Mouse (Mus musculus) adrenal gland, postnatal 4 days (tissue): ENCODE results near the gene Eno1. TPM values are rescaled to one million over a fixed set of nuclear protein-coding genes. Genes with fewer than 3 reads are reported as not detected.
A peak's percentile ranks its signal among the peaks of the same experiment; 100 is the strongest.
"Not testable (repeated sequence)": the region's sequence is repeated elsewhere in the genome, so short reads cannot be mapped to it uniquely, and the experiment has no call there.

ENCODE experiments used
- DNase-seq, 2 experiments: peaks; one replicate each; pipeline ENCODE4 v3.0.0; 2021 to 2022; ENCODE audit warnings: low spot score in 2 of 2, mixed read lengths in 2 of 2
- total RNA-seq, 2 experiments: library from RNA; stranded (reverse); gene quantifications; 2 replicates each; pipeline ENCODE4 v1.2.3; 2021

Gene Eno1
- total RNA-seq, 2 experiments from 2014 or later = 259 to 261 TPM

- DNase-seq = no peak
These were observed 43.5 kb downstream of the Eno1 start for GRCm38 (mm10) chr4:150280002-150280401.

GRCm38 (mm10) chr4:150280459-150280858 lies 43.9 kb downstream of the Eno1 start:
- DNase-seq = no peak

GRCm38 (mm10) chr4:150281018-150281761 lies 44.7 kb downstream of the Eno1 start, which contains the start of gene Rere:
Rere (plus strand) TSS chr4:150281646.
- peak; percentile 94 to 98 for DNase-seq

- DNase-seq = peak; percentile 26 to 34
These were observed 45.5 kb downstream of the Eno1 start for GRCm38 (mm10) chr4:150281891-150282630.

GRCm38 (mm10) chr4:150282631-150283334 lies 46.3 kb downstream of the Eno1 start:
- no peak for DNase-seq

DNA sequence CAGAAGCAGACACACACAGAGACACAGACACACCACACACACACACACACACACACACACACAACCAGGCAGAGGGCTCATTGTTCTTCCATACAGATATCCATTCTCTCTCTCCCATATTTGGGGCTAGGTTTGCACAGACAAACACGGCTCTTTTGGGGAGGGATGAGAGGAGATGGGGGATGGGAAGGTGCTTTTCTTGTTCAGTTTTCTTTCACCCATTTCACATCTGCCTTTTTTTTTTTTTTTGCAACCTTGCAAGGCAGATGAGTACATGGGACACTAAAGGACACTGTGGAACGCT lies 46.8 kb downstream of the Eno1 start:
- no peak for DNase-seq

DNA sequence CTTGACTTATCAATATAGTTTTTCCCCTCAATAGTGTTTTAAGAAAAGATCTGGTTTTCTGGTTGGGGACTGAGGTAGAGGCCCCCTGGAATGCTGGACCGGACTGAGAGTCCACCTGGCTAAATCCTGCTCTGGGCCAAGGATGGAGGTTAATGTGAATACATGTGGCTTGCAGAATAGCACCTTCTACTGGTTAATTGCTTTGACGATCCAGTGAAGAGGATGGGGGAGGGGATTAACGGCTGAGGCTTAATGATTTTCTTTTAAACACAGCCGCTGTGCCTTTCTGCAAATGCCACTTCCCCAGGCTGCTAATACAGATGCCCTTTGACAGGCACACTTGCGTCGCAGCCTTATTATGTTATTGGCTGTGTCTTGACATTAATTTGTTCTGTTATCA lies 47.5 kb downstream of the Eno1 start:
- DNase-seq = no peak

- DNase-seq = no peak
These were observed 50.5 kb downstream of the Eno1 start for GRCm38 (mm10) chr4:150286980-150287379.

GRCm38 (mm10) chr4:150287463-150287862 lies 50.9 kb downstream of the Eno1 start:
- DNase-seq = not testable (repeated sequence)

GRCm38 (mm10) chr4:150291900-150292299 lies 55.4 kb downstream of the Eno1 start:
- DNase-seq = no peak

DNA sequence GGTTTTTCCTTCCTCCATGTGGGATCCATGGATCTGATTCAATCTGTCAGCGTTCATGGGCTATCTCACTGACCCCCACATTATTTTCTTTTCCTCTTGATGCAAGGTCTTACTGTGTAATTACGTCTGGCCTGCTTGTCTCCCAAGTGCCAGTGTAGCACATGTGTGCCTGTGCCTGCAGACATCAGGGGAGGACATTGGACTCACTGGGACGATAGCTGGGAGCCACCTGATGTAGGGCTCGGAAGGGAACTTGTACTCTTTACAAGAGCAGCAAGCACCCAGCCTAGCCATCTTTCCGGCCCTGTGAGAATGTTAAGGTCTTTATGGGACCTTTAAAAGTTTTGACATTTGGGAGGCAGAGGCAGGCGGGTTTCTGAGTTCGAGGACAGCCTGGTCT lies 58.3 kb downstream of the Eno1 start:
- DNase-seq = no peak

DNA sequence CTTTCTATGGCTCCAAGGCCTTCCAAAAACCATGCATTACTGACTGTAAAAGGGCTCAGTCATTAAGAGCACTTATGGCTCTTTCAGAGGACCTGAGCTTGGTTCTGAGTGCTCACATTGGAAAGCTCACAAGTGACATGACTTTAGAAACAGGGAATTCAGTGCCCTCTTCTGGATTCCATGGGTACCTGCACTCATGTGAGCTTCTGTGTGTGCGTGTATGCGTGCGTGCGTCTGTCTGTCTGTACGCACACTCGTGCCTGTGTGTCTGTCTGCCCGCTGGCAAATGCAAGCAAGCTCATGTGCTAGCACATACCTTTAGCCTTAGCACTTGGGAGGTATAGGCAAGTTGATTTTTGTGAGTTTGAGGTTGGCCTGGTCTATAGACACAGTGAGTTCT lies 59.4 kb downstream of the Eno1 start:
- DNase-seq = no peak

Other genes with a start within 250 kb of the Eno1 start
- gene H6pd, start 227.7 kb upstream of the Eno1 start, total RNA-seq = 100 to 1,000 TPM; 108 to 120 TPM
- gene Gpr157, start 149.4 kb upstream of the Eno1 start, total RNA-seq = 1 to 10 TPM; 3.1 to 3.8 TPM
- 1 to 10 TPM in 1 of 2 experiments, under 1 TPM in 1; 0.73 to 3.5 TPM for gene Slc2a5, start 117.4 kb upstream of the Eno1 start, total RNA-seq
- gene Slc2a7, start 87.7 kb upstream of the Eno1 start, total RNA-seq = not detected
- not detected for gene Car6, start 35.4 kb upstream of the Eno1 start, total RNA-seq
- 100 to 1,000 TPM; 150 to 160 TPM for gene Rere, start 44.9 kb downstream of the Eno1 start, total RNA-seq